Mouse (Mus musculus): ENCODE measurements around the gene Vpreb3.
A peak's percentile ranks its signal among the peaks of the same experiment; 100 is the strongest.

GRCm38 (mm10) chr10:75975216-75975615, 32.4 kb downstream of the Vpreb3 start:
- TF ChIP-seq CTCF (conservative IDR thresholded peaks at IDR 0.05; ENCODE audit: low read length): peak; percentile 94
- no peak for TF ChIP-seq POU5F1 (IDR thresholded peaks at IDR 0.05; ENCODE audit: borderline replicate concordance, low read length)
- TF ChIP-seq NANOG (IDR thresholded peaks at IDR 0.05; ENCODE audit: borderline replicate concordance, low read length): no peak
